Mouse (Mus musculus) embryonic stem cell, embryonic (primary cell): ENCODE measurements around the gene Slc35c1.

Experiments
- CTCF ChIA-PET, 4 experiments: fragments of 300-600 bp in 2 of 4; fragments of 350-600 bp in 2 of 4; sonication (Branson Sonifier 250); formaldehyde crosslinking; loops; one replicate each; lab custom pipeline; 2022; ENCODE audit warnings: inconsistent platforms in 2 of 4; lab: Charles Lee
- POLR2A ChIA-PET, 4 experiments: fragments of 300-600 bp in 2 of 4; fragments of 350-600 bp in 2 of 4; sonication (Branson Sonifier 250); formaldehyde crosslinking; loops; one replicate each; lab custom pipeline; 2022; ENCODE audit warnings: antibody characterized with exemption in 4 of 4, inconsistent platforms in 1 of 4; lab: Charles Lee

Gene Slc35c1

DNA sequence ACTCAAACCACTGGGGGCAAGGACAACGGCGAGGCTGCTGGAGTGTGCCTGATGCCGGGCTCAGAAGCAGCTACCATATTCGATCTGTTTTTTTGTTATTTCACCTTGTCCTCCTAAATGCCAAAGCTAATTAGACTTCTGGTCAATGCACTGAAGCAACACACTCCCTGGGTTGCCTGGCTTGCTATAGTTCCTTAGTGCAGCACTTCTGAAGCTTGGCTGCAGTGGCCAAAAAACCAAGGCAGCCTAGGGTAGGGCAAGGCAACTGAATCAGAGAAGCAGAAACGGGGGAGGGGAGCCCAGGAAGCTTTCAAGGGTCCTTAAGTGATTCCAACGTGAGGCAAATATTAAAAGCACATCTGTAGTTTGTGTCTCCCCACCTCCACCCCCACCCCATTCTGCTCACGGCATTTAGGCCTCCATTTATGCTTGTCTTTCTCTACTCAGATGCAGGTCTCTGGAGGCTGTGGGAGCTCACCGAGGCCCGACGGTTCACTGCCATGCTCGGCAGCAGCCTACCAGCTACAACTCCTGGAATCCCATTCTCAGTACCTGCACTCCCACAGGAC, 28.6 kb downstream of the Slc35c1 start:
- CTCF ChIA-PET = interaction anchor here in 2 of 4 experiments (0.6 to 2.0 kb wide), 6 partner anchors 8 to 1530 kb away, joined by 3 to 8 read pairs (median 4); no protein-coding TSS in a partner anchor
- POLR2A ChIA-PET = interaction anchor here in 3 of 4 experiments (0.6 to 15.5 kb wide), 18 partner anchors 8 to 471 kb away, joined by 3 to 178 read pairs (median 3); partner anchors contain the start of genes Large2 (in 2 of the 3), Pex16 (in 2 of the 3), Mapk8ip1 (in 1 of the 3) and Slc35c1 (in 1 of the 3)

DNA sequence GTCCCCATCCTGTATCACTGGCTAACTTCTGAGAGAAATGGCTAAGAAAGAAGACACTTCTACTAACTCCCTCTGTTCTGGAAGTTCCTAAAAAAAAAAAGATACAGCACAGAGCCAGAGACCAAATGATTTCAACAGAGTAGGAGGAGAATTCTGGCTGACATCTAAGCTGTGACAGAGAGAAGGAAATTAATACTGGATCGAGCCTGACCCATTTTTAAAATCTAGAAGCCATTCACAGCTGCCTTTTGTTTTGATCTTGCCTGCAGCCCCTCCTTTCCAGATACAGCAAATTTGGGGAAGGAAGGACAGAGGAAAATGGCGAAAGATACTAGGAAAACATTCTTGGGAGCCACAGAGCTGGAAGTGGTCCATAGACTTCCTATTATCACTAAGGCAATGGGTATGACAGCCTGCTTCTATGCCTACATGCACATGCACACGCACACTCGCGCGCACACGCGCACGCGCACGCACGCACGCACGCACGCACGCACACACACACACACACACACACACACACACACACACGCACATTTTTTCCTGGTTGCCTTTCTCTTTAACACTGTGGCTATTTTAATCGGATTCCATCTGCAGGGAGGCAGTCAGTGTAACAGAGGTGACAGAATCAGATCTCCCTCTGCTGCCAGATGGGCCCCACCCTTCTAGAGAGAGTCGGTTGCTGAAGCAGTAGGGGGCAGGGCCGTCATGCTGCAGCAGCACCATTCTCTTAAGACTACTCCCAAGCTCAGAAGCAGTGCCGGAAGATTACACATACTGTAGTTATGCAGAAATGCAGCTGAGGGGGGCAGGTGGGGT, 29.4 kb downstream of the Slc35c1 start:
- ChIA-PET POLR2A (interaction anchor here in 3 of 4 experiments (0.6 to 15.5 kb wide), 23 partner anchors 7 to 470 kb away, joined by 3 to 178 read pairs (median 3); partner anchors contain the start of genes Large2 (in 2 of the 3), Pex16 (in 2 of the 3), Mapk8ip1 (in 1 of the 3) and Slc35c1 (in 1 of the 3)), CTCF (interaction anchor here in 2 of 4 experiments (0.7 to 2.0 kb wide), 5 partner anchors 8 to 875 kb away, joined by 3 to 8 read pairs (median 3); no protein-coding TSS in a partner anchor)

GRCm38 (mm10) chr2:92430089-92430488, 30.2 kb downstream of the Slc35c1 start:
- ChIA-PET CTCF (interaction anchor here in 1 of 4 experiments (0.7 to 2.0 kb wide), 4 partner anchors 8 to 134 kb away, joined by 3 to 8 read pairs (median 3); no protein-coding TSS in a partner anchor), POLR2A (interaction anchor here in 2 of 4 experiments (0.6 to 15.5 kb wide), 11 partner anchors 7 to 354 kb away, joined by 3 to 178 read pairs (median 3); partner anchors contain the start of genes Large2 (in 2 of the 2), Pex16 (in 2 of the 2) and Mapk8ip1 (in 1 of the 2))

DNA sequence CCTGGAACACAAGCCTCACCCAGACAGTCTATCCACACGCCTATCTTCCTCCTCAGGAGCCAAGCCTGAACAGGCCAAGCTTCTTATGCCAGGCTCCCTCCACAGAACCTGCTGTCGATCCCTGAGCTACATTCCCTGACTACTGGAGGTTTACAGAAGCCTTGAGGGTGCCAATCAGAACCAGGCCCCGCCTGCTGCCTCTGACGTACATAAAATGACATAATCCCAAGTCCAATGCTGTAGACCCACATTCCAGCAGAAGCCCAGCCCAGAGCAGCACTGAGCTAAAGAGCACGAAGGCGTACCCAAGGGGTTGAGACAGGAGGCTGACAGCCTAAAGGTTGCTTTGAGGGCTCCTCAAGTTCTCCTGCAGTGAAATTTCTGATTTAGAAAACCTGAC, 32.5 kb downstream of the Slc35c1 start:
- ChIA-PET CTCF (interaction anchor here in 3 of 4 experiments (0.5 to 1.4 kb wide), 4 partner anchors 10 to 498 kb away, joined by 3 to 4 read pairs (median 3); no protein-coding TSS in a partner anchor), POLR2A (interaction anchor here in 2 of 4 experiments (1.1 to 15.5 kb wide), 7 partner anchors 10 to 456 kb away, joined by 3 to 178 read pairs (median 5); partner anchors contain the start of genes Large2 (in 2 of the 2) and Pex16 (in 2 of the 2))

- POLR2A ChIA-PET = interaction anchor here in 3 of 4 experiments (0.6 to 15.5 kb wide), 9 partner anchors 9 to 418 kb away, joined by 3 to 178 read pairs (median 3); partner anchors contain the start of genes Large2 (in 2 of the 3), Pex16 (in 2 of the 3) and Mapk8ip1 (in 1 of the 3)
- CTCF ChIA-PET = interaction anchor here in 2 of 4 experiments (0.9 to 1.4 kb wide), 3 partner anchors 9 to 25 kb away, joined by 3 read pairs; partner anchors contain the start of gene Mapk8ip1 (in 1 of the 2)
These were observed 33.9 kb downstream of the Slc35c1 start for GRCm38 (mm10) chr2:92426426-92426825.

- ChIA-PET CTCF (interaction anchor here in 2 of 4 experiments (1.2 to 2.2 kb wide), 7 partner anchors 8 to 441 kb away, joined by 3 to 11 read pairs (median 4); partner anchors contain the start of genes Cry2 (in 1 of the 2), Large2 (in 1 of the 2) and Pex16 (in 1 of the 2)), POLR2A (interaction anchor here in 3 of 4 experiments (0.6 to 15.5 kb wide), 38 partner anchors 7 to 765 kb away, joined by 3 to 178 read pairs (median 4); partner anchors contain the start of genes Cry2 (in 3 of the 3), Large2 (in 3 of the 3), Pex16 (in 3 of the 3) and Mapk8ip1 (in 2 of the 3))
These were observed 35.0 kb downstream of the Slc35c1 start for GRCm38 (mm10) chr2:92425366-92425765.

DNA sequence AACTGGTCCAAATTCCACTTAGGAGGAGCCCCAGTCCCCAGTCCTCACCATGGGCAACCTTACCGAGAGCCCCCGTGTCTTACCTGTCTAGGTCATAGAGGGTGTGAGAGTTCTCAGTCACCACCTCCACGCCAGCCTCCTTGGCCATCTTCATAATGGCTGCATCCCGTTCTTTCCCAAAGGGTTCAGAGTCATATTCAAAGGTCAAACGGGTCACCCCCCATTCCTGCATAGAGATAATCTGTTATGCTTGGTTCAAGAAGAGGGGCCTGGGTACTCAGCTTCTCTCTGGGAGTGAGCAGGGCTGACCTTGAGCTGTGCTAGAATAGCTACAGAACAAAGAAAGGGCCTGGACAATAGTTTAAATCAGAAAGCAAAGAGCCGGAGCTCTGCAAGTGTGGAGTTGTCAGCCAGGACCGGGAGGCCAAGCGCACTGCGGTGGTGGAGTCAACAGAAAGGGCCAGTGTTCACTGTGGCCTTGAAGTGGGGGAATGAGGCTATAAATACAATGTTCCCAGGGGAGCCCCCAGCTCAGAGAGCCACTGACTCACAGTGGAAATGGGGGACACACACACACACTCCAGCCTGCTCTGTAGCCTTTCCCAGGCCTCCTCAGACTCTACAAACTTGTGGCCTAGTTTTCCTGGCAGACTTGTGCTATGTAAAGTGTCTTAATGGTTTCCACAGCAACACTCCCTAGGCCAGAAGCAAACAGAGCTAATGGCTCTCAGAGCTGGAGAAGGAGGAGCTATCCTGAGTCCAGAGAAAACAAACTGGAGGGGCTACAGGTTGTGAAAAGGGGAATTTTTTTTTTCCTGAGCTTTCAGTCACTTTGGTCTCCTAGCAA, 35.7 kb downstream of the Slc35c1 start:
- POLR2A ChIA-PET = interaction anchor here in 3 of 4 experiments (0.5 to 15.5 kb wide), 55 partner anchors 8 to 766 kb away, joined by 3 to 178 read pairs (median 4); partner anchors contain the start of genes Cry2 (in 3 of the 3), Large2 (in 3 of the 3), Pex16 (in 3 of the 3) and Mapk8ip1 (in 2 of the 3)
- CTCF ChIA-PET = interaction anchor here in 2 of 4 experiments (0.6 to 2.2 kb wide), 11 partner anchors 8 to 753 kb away, joined by 3 to 11 read pairs (median 3); partner anchors contain the start of genes Chrm4 (in 1 of the 2), Cry2 (in 1 of the 2), Large2 (in 1 of the 2) and Pex16 (in 1 of the 2)

DNA sequence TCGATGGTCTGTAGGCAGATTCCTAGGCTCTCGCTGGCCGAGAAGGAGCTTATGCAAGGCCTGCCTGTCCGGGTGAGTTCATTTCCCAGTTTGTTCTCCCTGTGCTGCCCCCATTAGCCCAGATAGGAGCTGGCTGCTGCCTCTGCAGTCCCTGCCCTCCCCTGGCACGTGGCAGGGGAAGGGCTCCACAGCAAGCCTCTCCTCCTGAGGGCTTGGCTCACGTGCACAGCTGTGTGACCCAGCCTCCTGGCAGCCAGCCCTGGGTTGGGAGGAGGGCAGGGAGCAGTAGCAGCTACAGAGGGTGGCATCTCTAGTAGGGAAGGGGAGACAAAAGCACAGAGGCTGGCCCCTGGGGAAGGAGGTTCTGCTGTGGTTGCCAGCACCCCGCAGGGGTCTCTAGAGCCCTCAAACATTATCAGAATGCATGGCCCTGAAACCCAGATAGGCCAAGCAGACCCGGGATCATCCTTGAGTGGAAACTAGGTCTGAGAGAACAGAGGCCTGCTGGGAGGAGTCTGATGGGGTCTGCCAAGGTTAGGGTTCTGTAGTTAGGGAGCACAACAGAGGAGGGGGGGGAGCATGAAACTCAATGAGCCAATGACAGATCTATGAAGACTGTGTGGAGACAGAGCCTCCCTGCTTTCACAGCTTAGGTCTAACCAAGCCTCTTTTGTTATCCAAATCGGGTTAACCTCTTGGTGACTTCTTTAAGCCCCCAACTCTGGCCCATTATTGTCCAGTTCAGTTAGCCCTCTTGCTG, 36.5 kb downstream of the Slc35c1 start:
- CTCF ChIA-PET = interaction anchor here in 3 of 4 experiments (0.6 to 2.2 kb wide), 15 partner anchors 9 to 497 kb away, joined by 3 to 11 read pairs (median 3); partner anchors contain the start of genes Chrm4 (in 1 of the 3), Cry2 (in 1 of the 3), Large2 (in 1 of the 3) and Pex16 (in 1 of the 3)

DNA sequence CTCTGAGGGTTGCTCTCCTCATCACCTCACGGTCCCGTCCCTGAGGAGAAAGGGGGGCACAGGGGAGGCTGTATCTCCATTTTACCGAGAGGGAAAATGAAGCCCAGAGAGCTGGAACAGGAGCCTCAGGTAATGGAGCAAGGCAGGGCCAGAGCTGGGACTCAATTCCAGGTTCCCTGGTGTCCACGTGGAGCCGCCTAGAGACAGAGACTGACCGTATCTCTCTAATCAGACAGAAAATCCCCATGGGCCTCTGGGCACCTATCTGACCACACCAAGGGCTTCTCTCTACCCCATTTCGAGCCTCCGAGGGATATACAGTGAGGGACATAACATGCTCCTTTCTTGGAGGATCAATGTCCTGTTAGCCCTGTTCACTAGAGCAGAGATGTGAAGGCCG, 37.2 kb downstream of the Slc35c1 start:
- ChIA-PET CTCF (interaction anchor here in 2 of 4 experiments (0.6 to 2.0 kb wide), 10 partner anchors 8 to 972 kb away, joined by 3 to 8 read pairs (median 3); no protein-coding TSS in a partner anchor), POLR2A (interaction anchor here in 3 of 4 experiments (1.0 to 15.5 kb wide), 17 partner anchors 9 to 464 kb away, joined by 3 to 178 read pairs (median 10); partner anchors contain the start of genes Large2 (in 3 of the 3), Pex16 (in 3 of the 3), Cry2 (in 2 of the 3) and Creb3l1 (in 1 of the 3))

More for the DNA sequence above, 36.5 kb downstream of the Slc35c1 start:
- POLR2A ChIA-PET = interaction anchor here (0.6 to 15.5 kb wide), 38 partner anchors 8 to 767 kb away, joined by 3 to 178 read pairs (median 4); partner anchors contain the start of genes Large2 (in 3 of the 4), Pex16 (in 3 of the 4), Cry2 (in 2 of the 4) and Creb3l1 (in 1 of the 4)

DNA sequence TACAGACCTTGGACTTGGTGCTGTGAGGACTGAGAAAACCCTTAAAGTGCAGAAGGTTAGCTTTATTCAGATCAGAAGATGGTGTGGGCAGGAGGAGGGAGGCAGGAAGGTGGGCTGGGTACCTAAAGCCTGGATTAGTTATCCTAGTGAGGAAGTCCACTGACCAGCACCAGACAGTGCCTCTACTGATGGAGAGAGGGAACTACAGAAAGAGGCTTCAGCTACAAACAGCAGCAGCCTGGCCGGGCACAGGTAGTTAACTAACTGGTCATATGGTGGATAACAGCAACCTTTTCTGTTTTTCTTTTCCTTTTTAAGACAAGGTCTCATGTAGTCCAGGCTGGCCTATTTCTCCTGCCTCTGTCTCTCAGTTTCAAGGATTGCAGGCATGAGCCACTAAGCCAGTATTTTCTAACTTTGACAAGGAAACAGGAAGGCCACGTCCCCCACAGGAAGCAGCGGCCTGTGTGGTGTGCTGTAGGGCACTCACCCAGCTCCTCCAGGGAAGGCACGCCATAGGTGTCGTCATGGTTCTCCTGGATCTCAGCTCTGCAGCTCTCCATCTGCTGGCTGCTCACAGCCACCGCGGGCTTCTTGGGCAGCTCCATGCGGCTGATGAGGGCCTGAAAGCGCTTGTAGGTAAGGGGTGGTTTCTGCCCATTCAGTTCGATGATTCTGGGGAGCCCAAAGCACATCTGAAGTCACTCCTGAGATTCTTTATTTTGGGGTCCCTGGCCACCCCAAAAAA, 37.8 kb downstream of the Slc35c1 start:
- CTCF ChIA-PET = interaction anchor here in 3 of 4 experiments (0.6 to 2.0 kb wide), 16 partner anchors 9 to 972 kb away, joined by 3 to 8 read pairs (median 4); partner anchors contain the start of genes Large2 (in 1 of the 3), Mdk (in 1 of the 3) and Pex16 (in 1 of the 3)

DNA sequence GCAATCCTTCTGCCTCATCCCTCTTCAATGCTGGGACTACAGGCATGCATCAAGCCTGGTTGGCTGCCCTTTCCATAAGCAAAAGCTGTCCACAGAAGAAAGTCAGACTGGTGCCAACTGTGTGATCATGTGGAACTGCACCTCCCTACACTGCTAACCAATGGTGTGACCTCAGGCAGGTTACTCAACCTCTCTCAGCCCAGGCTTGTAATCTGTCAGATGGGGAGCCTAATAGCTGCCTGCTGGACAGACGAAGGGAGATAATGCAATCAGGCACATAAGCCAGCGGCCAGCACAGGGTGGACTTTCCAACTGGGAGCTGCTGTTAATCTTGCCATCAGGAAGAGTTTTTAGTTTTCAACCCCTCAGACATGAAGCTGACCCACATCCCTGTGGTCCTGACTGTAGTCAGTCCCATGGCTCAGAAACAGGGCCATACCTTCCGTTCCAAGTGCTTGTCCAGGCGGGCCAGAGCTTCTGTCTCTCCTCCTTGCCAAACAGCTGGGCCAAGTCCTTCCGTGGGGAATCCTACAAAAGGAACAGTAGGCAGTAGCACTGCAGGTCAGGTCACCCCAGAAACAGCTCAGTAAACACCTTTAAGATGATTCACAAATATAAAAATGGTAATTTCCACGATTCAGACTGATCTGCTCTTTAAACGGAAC, 38.5 kb downstream of the Slc35c1 start:
- ChIA-PET POLR2A (interaction anchor here in 3 of 4 experiments (0.6 to 15.5 kb wide), 18 partner anchors 9 to 238 kb away, joined by 3 to 178 read pairs (median 5); partner anchors contain the start of genes Cry2 (in 2 of the 3), Large2 (in 1 of the 3), Pex16 (in 1 of the 3) and Slc35c1 (in 1 of the 3)), CTCF (interaction anchor here in 2 of 4 experiments (0.6 to 2.0 kb wide), 10 partner anchors 9 to 909 kb away, joined by 3 to 8 read pairs (median 4); partner anchors contain the start of genes Large2 (in 1 of the 2), Mdk (in 1 of the 2) and Pex16 (in 1 of the 2))

More for the DNA sequence above, 37.8 kb downstream of the Slc35c1 start:
- POLR2A ChIA-PET = interaction anchor here in 3 of 4 experiments (0.6 to 15.5 kb wide), 20 partner anchors 8 to 398 kb away, joined by 3 to 178 read pairs (median 5); partner anchors contain the start of genes Cry2 (in 2 of the 3), Large2 (in 2 of the 3), Pex16 (in 2 of the 3) and Creb3l1 (in 1 of the 3)

DNA sequence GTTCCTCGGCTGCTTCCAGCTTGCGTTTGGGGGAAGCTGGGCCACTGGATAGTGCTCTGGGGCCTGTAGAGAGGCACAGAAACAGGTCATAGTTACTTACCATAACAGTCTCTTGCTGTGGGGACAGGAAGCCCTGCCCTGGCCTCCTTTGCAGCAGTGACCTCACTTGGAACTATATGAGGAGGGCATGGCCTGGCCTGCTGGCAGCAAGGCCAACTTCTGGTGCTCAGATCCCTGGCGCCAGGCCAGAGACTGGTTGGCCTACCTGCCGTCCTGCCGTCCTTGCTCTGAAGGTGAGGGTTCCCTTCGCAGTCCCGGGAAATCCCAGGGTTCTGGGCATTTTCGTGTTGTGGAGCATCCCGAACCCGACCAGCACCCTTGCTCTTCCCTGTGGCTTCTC, 48.6 kb downstream of the Slc35c1 start:
- CTCF ChIA-PET = no interaction called here
- POLR2A ChIA-PET = no interaction called here
